Mouse (Mus musculus) neural tube, embryonic 12.5 days (tissue): ENCODE results near the gene Lif. TPM values are rescaled to one million over a fixed set of nuclear protein-coding genes. Genes with fewer than 3 reads are reported as not detected.

Source experiments
- ATAC-seq: fragments of 200-750 bp; cut with Nextera tagmentation; 2 replicates; pipeline ENCODE4 v1.8.0; 2017; ENCODE audit warnings: low read depth, mild to moderate bottlenecking, moderate TSS enrichment, moderate library complexity; ENCODE audit not compliant: low FRiP score
- H3K27ac ChIP-seq: fragments of 300-500 bp; sonication (generic); 2 replicates; pipeline ENCODE4 v1.5.1; 2016
- H3K27me3 ChIP-seq: fragments of 300-500 bp; sonication (generic); replicated peaks from 2 replicates; pipeline ENCODE4 v1.6.1; 2016; ENCODE audit warnings: mild to moderate bottlenecking
- H3K36me3 ChIP-seq: fragments of 300-500 bp; sonication (generic); 2 replicates; pipeline ENCODE4 v1.6.1; 2016; ENCODE audit warnings: mild to moderate bottlenecking
- H3K4me1 ChIP-seq: fragments of 300-500 bp; sonication (generic); 2 replicates; pipeline ENCODE4 v1.6.1; 2016
- H3K4me2 ChIP-seq: fragments of 300-500 bp; sonication (generic); replicated peaks from 2 replicates; pipeline ENCODE4 v1.6.1; 2016; ENCODE audit warnings: mild to moderate bottlenecking
- H3K4me3 ChIP-seq: fragments of 300-500 bp; sonication (generic); 2 replicates; pipeline ENCODE4 v1.5.1; 2016
- H3K9ac ChIP-seq: fragments of 300-500 bp; sonication (generic); 2 replicates; pipeline ENCODE4 v1.6.1; 2016; ENCODE audit warnings: mild to moderate bottlenecking
- H3K9me3 ChIP-seq: fragments of 300-500 bp; sonication (generic); 2 replicates; pipeline ENCODE4 v1.6.1; 2016; ENCODE audit warnings: mild to moderate bottlenecking
- WGBS: fragments of 180-500 bp; shearing (Covaris S2); methylation state at CpG from one replicate; pipeline ENCODE4 v1.1.7; 2016; 5-methylcytosine and 5-hydroxymethylcytosine counted together
- polyA plus RNA-seq: library from polyadenylated mRNA; unstranded; fragments of >200 nt; fragmentation: Nextera tagmentation; extraction: Ambion mirVana; gene quantifications from 2 replicates; pipeline ENCODE4 v1.2.1, GENCODE M21; 2016

The Lif gene
- polyA plus RNA-seq, 1 experiment from 2014 or later = not detected

- Histone ChIP-seq H3K4me1 (peaks cover 13% of the 10 kb centered on the region), H3K36me3 (peaks cover 1% of the 10 kb centered on the region; the same call in 1 of the 2 replicates), H3K9ac (no peak overlapping the region), H3K27me3 (peaks cover 26% of the 10 kb centered on the region), H3K9me3 (no peaks in the 10 kb centered on the region), H3K4me3 (no peak overlapping the region), H3K4me2 (no peak overlapping the region; the same call in 1 of the 2 replicates), H3K27ac (no peak overlapping the region)
- ATAC-seq = no peak
- 51% methylated on average over 28 of the region's 28 CpGs for WGBS
Measured at GRCm38 (mm10) chr11:4220443-4221400, 36.6 kb upstream of the Lif start.

- Histone ChIP-seq H3K4me1 (peaks cover 13% of the 10 kb centered on the region), H3K4me3 (no peak overlapping the region), H3K4me2 (no peak overlapping the region), H3K27ac (no peak overlapping the region), H3K9ac (no peak overlapping the region), H3K36me3 (no peaks in the 10 kb centered on the region), H3K27me3 (peaks cover 26% of the 10 kb centered on the region), H3K9me3 (no peaks in the 10 kb centered on the region)
- 83% methylated on average over 17 of the region's 17 CpGs for WGBS
- no peak for ATAC-seq
Measured at GRCm38 (mm10) chr11:4222046-4222950, 35.1 kb upstream of the Lif start.

GRCm38 (mm10) chr11:4223393-4224188 lies 33.8 kb upstream of the Lif start:
- Histone ChIP-seq H3K27ac (no peak overlapping the region), H3K36me3 (no peaks in the 10 kb centered on the region), H3K27me3 (peaks cover 15% of the 10 kb centered on the region), H3K4me3 (no peak overlapping the region), H3K9me3 (no peaks in the 10 kb centered on the region), H3K9ac (no peak overlapping the region), H3K4me2 (no peak overlapping the region), H3K4me1 (peaks cover 2% of the 10 kb centered on the region; the same call in 1 of the 2 replicates)
- 38% methylated on average over 6 of the region's 7 CpGs for WGBS
- no peak for ATAC-seq

DNA sequence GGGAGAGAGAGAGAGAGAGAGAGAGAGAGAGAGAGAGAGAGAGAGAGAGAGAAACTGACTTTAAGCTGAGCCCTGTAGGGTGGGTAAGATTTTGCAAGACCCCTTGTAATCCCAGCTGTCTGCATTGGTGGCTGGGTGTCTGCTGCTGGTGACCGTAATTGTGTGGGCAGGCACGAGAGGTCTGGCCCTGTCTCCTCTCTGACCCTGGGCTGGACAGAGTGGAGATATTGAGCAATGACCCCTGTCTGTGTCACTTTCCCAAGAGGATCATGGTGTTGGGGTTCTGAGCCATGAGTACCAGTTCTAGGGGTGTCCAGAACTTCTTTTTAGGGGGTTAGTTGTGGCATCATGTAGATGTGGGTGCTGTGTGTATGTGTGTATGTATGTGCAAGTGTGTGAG lies 33.1 kb upstream of the Lif start:
- Histone ChIP-seq H3K27ac (no peak overlapping the region), H3K9me3 (no peaks in the 10 kb centered on the region), H3K4me1 (no peaks in the 10 kb centered on the region), H3K4me2 (no peak overlapping the region), H3K36me3 (no peaks in the 10 kb centered on the region), H3K4me3 (no peak overlapping the region), H3K9ac (no peak overlapping the region), H3K27me3 (peaks cover 9% of the 10 kb centered on the region)
- WGBS = 49% methylated on average over 2 of the region's 2 CpGs
- ATAC-seq = no peak

- Histone ChIP-seq H3K4me3 (no peak overlapping the region), H3K4me2 (no peak overlapping the region), H3K9ac (no peak overlapping the region), H3K27me3 (no peaks in the 10 kb centered on the region), H3K9me3 (no peaks in the 10 kb centered on the region), H3K36me3 (no peaks in the 10 kb centered on the region), H3K4me1 (no peaks in the 10 kb centered on the region), H3K27ac (no peak overlapping the region)
- no peak for ATAC-seq
- WGBS = 83% methylated on average over 5 of the region's 5 CpGs
Measured at GRCm38 (mm10) chr11:4226569-4227325, 30.6 kb upstream of the Lif start.

DNA sequence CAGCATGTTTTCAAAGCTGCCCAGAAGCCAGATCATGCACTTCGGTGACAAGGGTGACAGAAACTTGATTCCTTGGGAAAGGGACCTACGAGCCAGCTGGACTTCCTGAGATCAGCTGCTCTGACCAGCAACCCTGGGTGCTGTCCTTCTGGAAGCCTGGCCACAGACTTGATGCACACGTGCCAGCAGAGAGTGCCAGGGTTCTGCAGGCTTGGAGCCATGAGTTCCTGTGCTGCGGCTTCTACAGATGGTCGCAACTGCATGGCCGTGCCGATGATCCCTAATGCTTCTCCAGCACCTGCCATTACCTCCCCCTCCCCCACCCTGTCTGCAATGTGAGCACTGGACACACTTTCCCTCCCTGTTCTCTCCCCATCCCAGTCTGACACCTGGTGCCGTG lies 28.9 kb upstream of the Lif start:
- Histone ChIP-seq H3K36me3 (no peaks in the 10 kb centered on the region), H3K4me2 (no peak overlapping the region), H3K27ac (no peak overlapping the region), H3K4me1 (no peaks in the 10 kb centered on the region), H3K27me3 (no peaks in the 10 kb centered on the region), H3K9me3 (no peaks in the 10 kb centered on the region), H3K9ac (no peak overlapping the region), H3K4me3 (no peak overlapping the region)
- 53% methylated on average over 8 of the region's 8 CpGs for whole genome bisulfite sequencing
- no peak for ATAC-seq

- Histone ChIP-seq H3K4me3 (no peak overlapping the region), H3K27me3 (no peaks in the 10 kb centered on the region), H3K4me2 (no peak overlapping the region), H3K9ac (no peak overlapping the region), H3K4me1 (no peaks in the 10 kb centered on the region), H3K9me3 (no peaks in the 10 kb centered on the region), H3K27ac (no peak overlapping the region), H3K36me3 (no peaks in the 10 kb centered on the region)
- ATAC-seq = no peak
- 67% methylated on average over 4 of the region's 4 CpGs for WGBS
Measured at GRCm38 (mm10) chr11:4229841-4230240, 27.5 kb upstream of the Lif start.

- Histone ChIP-seq H3K4me3 (no peak overlapping the region), H3K27me3 (no peaks in the 10 kb centered on the region), H3K9ac (no peak overlapping the region), H3K4me2 (no peak overlapping the region), H3K36me3 (no peaks in the 10 kb centered on the region), H3K9me3 (no peaks in the 10 kb centered on the region), H3K27ac (no peak overlapping the region), H3K4me1 (no peaks in the 10 kb centered on the region)
- 89% methylated on average over 2 of the region's 2 CpGs for WGBS
- ATAC-seq = no peak
Measured at GRCm38 (mm10) chr11:4231435-4231834, 25.9 kb upstream of the Lif start.

DNA sequence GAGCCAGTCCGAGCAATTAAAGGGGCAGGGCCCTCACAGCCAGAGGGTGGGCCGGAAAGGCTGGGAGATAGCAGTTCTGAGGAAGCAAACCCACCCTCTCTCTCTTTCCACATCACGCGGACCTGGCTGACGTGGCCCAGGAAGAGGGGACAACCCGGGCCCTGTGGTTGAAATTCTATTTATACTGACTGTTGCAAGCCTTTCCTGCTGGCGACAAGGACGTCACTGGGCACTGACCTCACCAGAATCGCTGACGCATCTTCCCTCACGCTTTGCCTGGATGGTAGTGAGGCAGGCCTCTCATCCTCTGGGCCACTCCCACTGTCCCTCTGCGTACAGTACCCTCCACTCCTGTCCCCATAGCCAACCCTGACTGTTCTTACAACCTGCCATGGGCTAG lies 24.7 kb upstream of the Lif start:
- Histone ChIP-seq H3K4me2 (no peak overlapping the region), H3K4me3 (no peak overlapping the region), H3K9me3 (no peaks in the 10 kb centered on the region), H3K27ac (no peak overlapping the region), H3K4me1 (no peaks in the 10 kb centered on the region), H3K36me3 (no peaks in the 10 kb centered on the region), H3K9ac (no peak overlapping the region), H3K27me3 (no peaks in the 10 kb centered on the region)
- no peak for ATAC-seq
- WGBS = 72% methylated on average over 12 of the region's 12 CpGs

DNA sequence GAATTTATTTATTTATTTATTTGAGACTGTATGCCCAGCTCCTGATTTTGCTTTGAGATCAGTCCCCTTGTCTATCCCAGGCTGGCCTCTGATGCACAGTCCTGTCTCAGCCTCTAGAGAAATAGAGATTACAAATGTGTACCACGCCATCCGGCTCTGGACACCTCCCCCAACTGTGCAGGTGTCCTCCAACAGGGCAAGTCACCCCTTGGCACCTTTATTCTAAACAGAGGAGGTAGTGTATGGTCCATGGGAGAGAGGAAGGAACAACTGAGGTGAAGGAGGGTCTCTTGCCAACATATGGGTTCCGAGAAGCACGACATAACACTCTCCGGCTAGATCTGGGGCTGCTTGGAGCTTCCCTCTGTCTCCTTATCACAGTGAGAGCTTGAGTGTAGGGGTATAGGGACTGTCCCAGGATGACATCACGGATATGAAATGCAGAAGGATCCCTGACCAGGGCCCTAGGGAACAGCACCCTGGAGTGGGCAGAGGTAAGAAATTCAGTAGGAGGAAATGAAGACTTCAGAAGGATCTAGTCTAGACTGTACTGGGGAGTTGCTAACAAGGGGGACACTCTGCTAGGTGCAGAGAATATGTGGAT lies 22.2 kb upstream of the Lif start:
- Histone ChIP-seq H3K4me3 (no peak overlapping the region), H3K27me3 (no peaks in the 10 kb centered on the region), H3K27ac (no peak overlapping the region), H3K4me1 (no peaks in the 10 kb centered on the region), H3K9me3 (no peaks in the 10 kb centered on the region), H3K9ac (no peak overlapping the region), H3K36me3 (no peaks in the 10 kb centered on the region), H3K4me2 (no peak overlapping the region)
- 90% methylated on average over 6 of the region's 6 CpGs for WGBS
- ATAC-seq = no peak
